Mouse (Mus musculus) CD4-positive helper T cell, adult 2 months (primary cell): ENCODE data around the gene Zfp109.
"Not testable (repeated sequence)": the region's sequence is repeated elsewhere in the genome, so short reads cannot be mapped to it uniquely, and the experiment has no call there.

Experiments
- DNase-seq: peaks from one replicate; pipeline ENCODE4 v3.0.0-alpha.2; 2012; ENCODE audit warnings: low read depth, missing footprints, low spot score

The Zfp109 gene

DNA sequence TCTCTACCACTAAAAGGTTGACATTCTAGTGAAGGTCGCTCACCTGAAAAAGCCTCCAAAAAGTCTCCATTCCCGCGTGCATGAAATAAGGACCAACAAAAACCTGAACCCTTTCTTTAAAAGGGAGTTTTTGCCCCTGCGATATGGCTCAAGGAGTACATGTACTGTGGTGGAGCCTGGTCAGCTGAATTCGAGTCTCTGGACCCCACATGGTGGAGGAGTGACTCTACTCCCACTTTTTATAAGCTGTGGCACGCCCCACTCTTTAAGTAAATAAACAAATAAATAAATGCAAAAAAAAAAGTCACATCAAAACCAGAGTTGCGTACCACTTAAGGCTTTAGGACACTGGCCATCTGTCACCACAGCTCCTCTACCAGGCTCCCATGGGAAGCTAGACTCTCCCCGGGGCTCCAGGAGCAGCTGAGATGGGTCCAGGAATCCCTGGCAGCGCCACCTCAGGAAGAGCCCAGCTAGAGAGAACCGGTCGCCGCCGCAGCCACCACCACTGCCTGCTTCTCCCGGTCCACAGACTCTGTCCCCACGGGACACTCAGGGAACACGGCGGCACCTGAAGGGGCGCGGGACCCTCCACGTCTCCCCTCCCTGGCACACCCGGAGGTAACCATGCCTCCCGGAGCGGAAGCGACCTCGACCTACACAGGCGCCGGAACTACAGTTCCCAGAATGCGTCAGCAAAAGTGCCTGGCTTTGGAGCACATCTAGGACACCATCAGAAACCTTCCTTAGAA lies at the start of gene Zfp109:
Zfp109 (minus strand) TSS at position 521 of the 752 bp plus-strand sequence.
- peak; percentile 47 for DNase-seq

- no peak for DNase-seq
Observed at GRCm38 (mm10) chr7:24286916-24287315, 49.6 kb upstream of the Zfp109 start.

GRCm38 (mm10) chr7:24286090-24286489 lies 48.7 kb upstream of the Zfp109 start:
- DNase-seq = no peak

DNA sequence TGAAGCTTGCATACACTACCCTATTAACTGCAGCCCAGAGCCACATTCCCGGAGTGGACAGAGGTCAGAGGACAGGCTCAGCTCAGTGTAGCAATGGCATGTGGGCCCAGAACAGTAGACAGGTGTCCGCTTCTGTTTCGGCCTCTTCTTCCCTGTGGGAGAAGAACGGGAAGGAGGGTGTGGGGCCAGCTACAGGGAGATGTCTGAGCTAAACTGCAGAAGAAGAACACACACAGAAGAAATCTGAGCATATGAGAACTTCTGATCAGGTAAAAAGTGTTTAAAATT lies 43.4 kb upstream of the Zfp109 start:
- DNase-seq = no peak

GRCm38 (mm10) chr7:24280031-24280857 lies 42.9 kb upstream of the Zfp109 start:
- DNase-seq = no peak

GRCm38 (mm10) chr7:24278771-24279170 lies 41.4 kb upstream of the Zfp109 start:
- not testable (repeated sequence) for DNase-seq

DNA sequence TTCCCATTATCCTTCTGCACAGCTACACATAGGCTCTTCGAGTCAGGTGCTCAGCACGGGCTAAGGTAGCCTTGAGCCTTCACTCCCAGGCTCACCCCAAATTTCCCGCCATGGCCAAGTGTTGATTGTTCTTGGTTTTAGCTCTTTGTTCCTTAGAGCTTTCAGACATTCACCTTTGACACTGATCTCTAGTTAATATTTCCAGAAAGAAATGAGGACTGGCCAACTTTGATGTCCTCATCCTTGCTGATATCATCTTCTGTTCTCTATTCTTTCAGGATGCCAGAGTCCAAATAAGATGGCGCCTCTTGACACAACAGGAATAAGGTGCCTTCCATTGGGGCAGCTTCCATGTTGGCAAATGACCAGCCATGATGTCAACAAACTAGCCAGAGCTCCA lies 37.1 kb upstream of the Zfp109 start:
- DNase-seq = no peak

DNA sequence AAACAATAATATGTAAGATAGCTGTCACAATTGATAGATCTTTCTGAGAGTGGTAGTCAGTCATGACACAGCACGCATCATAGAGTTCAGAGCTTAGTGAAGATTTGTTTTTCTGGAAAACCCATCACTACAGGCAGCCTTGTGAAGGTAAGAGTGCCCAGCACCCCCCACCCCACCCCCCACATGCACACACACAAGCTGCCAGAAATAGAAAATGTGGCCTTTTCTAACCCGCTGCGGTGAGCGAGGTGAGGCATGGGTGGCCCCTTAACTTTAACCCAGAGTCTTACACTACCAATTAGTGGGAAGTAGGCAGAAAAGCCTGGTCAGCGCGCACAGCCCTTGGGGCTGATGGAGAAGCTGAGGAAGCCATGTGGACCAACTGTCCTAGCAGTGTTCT lies 33.8 kb upstream of the Zfp109 start:
- DNase-seq = no peak

DNA sequence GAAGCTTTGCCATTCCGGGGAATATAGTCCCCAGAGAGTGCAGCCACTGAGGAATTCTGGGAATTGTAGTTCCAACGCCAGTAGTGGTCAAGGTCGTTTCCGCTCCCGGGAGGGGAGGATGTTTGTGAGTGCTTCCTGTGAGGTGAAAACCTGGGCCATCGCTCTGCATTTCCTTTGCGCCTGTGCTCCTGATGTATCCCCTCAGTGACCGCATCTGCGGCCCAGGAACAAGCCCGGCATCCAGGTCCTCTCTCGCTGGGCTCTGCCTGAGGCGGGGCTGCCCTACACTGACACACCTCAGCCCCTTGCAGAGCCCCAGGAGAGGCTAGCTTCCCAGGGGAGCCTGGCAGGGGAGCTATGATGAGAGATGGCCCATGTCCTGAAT lies 32.9 kb upstream of the Zfp109 start, which contains the start of gene Zfp93:
Zfp93 (plus strand) TSS at position 133 of the 385 bp plus-strand sequence.
- DNase-seq = peak; percentile 64

- DNase-seq = no peak
Observed at GRCm38 (mm10) chr7:24269667-24270287, 32.4 kb upstream of the Zfp109 start.

GRCm38 (mm10) chr7:24269256-24269655 lies 31.9 kb upstream of the Zfp109 start:
- DNase-seq = peak; percentile 11

DNA sequence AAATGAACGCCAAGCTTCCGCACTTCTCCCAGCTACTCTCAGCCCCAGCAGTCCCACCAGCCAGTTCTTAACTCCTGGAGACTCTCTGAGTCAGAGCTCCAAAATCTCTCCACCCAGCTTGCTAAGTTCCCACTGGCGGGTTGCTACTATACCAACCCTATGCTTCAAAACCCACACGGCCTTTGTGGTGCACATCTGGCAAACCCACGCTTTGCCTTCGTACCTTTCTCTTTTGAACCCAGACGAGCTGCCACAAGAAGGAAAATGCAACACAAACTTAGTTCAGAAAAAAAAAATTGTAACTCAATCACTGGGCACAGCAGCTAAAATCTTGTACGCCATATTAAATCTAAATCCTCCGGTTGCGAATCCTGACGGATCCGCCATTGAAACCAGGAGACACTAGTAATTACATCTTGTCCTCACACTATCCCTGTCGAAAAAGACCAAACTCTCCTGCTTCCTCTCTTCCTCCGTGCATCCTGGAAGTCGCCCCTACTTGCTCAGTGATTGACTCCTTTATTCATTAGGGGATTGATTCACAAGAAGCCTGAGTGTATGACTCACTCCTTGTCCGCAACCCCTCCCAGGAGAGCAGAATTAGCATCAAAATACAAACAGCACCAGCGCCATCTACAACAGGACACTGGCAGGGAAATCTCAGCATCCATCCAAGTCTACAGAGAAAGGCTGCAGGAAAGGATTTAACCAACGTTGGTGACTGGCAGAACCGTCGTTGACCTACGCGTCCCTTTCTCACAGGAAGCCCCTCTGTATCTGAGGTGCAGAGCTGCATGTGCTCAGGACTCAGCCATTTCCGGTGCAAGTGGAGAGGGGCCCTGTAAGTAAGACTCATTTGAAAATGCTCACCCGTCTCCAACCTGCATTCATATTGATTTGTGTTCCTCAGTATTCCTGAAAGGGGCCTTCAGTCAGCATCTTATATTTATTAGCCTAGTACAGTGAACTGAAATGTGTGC lies 31.1 kb upstream of the Zfp109 start:
- peak; percentile 39 for DNase-seq

DNA sequence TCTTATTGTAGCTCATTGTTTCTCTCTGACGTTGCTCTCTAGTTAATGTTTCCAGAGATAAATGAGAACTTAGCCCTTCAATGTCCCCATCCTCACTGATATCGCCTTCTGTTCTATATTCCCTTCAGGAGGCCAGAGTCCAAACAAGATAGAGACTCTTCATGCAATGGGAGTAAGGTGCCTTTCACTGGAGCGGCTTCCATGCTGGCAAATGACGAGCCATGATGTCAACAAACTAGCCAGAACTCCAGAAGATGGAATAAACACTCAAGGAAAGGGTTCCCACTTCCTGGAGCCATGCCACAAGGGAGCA lies 22.6 kb upstream of the Zfp109 start:
- DNase-seq = no peak

- DNase-seq = no peak
Observed at GRCm38 (mm10) chr7:24259306-24259999, 22.1 kb upstream of the Zfp109 start.

DNA sequence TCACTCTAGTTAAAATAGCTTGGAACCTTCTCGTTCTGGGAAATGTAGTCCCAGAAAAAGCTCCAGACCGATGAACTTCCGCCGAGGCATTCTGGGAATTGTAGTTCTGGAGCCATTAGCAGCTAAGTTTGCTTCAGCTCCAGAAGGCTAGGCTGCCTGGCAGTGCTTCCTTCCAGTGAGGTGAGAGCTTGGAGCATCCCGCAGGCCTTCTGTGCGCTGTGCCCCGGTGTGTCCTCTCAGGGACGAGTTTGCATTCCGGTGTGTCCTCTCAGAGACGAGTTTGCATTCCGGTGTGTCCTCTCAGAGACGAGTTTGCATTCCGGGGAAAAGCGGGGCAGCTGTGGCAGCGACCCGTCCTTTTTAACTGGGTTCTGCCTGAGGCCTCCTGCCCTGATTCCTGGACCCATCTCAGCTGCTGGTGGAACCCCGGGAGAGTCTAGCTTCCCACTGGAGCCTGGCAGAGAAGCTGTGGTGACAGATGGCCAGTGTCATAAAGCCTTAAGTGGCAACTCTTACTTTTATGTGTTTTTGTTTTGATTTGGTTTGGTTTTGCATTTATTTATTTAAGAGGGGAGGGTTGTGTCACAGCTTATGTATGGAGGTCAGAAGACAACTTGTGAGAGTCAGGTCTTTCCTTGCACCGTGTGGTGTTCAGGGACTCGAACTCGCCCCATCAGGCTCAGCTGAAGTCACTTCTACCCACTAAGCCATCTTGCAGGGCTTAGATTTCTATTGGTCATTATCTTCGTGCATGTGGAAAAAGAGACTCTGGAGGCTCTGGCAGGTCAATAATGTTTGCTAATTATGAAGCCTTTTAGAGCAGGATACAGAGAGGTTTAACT lies 17.5 kb upstream of the Zfp109 start, which contains the start of gene Zfp108:
Zfp108 (plus strand) TSS at position 162 of the 842 bp plus-strand sequence.
- peak; percentile 40 for DNase-seq

GRCm38 (mm10) chr7:24253779-24254615 lies 16.6 kb upstream of the Zfp109 start:
- no peak for DNase-seq

DNA sequence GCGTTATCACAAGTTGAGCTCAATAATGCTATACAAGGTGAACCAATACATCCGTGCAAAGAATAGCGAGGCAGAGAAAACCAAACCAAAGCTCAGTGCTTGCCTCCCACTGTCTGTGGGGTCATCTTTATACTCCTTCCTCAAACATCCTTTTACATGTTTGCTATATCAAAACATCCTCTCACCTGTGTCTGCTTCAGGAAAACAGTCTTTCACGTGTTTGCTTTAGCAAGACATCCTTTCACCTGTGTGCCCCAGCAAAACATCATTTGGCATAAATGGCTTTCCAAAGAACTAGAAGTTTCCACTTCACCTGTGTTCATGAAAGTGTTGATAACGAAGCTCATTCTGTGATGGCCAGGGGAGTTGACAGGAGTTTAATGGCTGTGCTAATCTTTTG lies 26.0 kb downstream of the Zfp109 start, which contains the start of gene Zfp111:
Zfp111 (minus strand) TSS at position 101 of the 400 bp plus-strand sequence.
- DNase-seq = no peak

GRCm38 (mm10) chr7:24210296-24210695 lies 27.1 kb downstream of the Zfp109 start:
- no peak for DNase-seq
